Mouse (Mus musculus) layer of hippocampus, adult 8-10 months (tissue): ENCODE measurements around the gene Ppp2ca. TPM values are rescaled to one million over a fixed set of nuclear protein-coding genes. Genes with fewer than 3 reads are reported as not detected.

Experiments
- DNase-seq, 2 experiments: peaks; one replicate each; pipeline ENCODE4 v3.0.0; 2022; ENCODE audit warnings: low spot score in 2 of 2
- total RNA-seq, 4 experiments: library from RNA; stranded (reverse); gene quantifications; 2 replicates each; pipeline ENCODE4 v1.2.4; 2022

Ppp2ca gene
- total RNA-seq, result 100 to 1,000 TPM; 102 to 118 (median 110) TPM

- peak; percentile 98 for DNase-seq
These were observed at the start of gene Ppp2ca for GRCm38 (mm10) chr11:52098398-52098946. Gene Ppp2ca, plus strand, starts transcription at chr11:52098681.

DNA sequence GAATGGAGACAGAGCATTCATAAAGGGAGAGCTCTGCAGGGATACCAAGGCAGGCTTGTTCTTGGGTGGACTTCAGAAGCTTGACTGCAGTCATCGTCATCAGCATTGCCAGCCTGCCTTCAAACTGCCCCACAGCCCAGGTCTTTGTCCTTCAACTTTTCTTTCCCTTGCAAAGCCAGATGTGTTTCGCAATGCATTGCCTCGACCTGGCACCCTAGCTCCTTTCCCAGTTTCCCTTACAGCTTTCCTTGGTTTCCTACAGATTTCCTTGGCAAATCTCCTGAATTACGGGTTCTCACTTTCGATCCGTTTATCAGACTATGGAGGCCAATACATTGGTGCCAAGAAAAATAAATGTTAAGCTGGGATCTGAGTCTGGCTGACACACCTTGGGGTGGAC lies 45.1 kb upstream of the Ppp2ca start:
- no peak for DNase-seq

GRCm38 (mm10) chr11:52054728-52055127 lies 43.8 kb upstream of the Ppp2ca start:
- DNase-seq, result no peak

GRCm38 (mm10) chr11:52056198-52056597 lies 42.3 kb upstream of the Ppp2ca start:
- DNase-seq, result no peak

DNA sequence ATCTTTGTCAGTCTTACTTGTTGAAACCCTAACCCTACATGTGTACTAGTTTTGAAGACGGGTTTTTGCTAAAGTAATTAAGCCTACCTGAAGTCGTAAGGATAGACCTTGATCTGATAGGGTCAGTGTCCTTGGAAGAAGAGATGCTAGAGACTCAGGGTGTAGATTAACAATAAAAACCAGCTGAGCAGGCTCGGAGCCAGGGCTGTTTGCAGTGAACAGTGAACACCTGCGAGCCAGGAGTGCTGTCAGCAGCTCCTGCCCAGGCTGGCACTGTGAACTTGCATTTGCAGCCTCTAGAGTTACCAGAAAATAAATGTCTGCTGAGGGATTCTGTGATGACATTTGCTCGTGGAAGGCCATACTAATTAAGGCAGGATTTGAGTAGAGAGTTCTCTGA lies 39.5 kb upstream of the Ppp2ca start:
- DNase-seq, result no peak

GRCm38 (mm10) chr11:52060315-52060714 lies 38.2 kb upstream of the Ppp2ca start:
- no peak for DNase-seq

DNA sequence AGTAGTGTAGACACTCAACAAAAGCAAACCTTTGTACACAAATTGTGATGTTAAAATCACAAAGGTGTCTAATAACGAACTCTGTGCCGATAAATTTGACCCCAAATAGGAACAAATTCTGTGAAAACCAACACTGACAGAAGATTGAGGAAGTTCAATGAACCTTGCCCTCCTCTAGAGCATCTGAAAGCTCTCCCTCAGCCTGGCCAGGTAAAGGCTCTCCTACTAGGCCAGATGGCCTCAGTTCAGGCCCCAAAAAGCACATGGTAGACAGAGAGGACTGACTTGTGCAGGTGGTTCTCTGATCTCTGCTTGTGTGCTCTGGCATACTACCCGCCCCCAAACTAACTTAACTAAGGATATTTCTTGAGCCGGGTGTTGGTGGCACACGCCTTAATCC lies 36.1 kb upstream of the Ppp2ca start:
- no peak for DNase-seq

GRCm38 (mm10) chr11:52064398-52064797 lies 34.1 kb upstream of the Ppp2ca start:
- DNase-seq, result no peak

- DNase-seq, result no peak
These were observed 32.6 kb upstream of the Ppp2ca start for GRCm38 (mm10) chr11:52065841-52066240.

- DNase-seq, result no peak
These were observed 26.7 kb upstream of the Ppp2ca start for GRCm38 (mm10) chr11:52071768-52072167.

DNA sequence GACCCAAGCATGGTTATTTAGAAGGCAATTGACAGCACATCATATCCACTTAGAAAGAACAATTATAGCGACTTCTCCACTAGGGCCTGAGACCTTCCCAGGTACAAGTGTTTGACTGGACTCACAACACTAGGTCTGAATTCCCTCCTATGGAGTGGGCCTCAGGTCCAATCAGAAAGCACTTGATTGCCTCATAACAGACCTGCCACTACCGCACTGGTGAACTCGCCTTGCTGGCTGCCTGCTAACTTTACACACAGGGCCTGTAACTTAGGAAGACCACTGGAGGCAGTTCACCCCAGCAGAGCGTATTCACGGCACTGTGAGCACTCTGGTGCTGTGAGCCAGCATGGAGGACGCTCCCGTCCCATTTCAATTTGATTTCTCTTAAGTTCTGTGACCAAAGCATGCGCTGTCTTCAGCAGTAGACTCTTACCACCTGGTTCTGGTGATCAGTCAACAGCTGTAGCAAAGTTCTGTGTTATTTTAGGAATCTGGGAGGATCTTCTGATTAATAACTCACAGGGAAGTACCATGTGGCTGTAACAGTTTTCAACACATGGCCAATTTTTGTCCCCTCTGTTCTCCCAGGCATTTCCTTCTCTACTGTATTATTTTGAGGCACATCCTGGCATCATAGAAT lies 24.8 kb upstream of the Ppp2ca start:
- no peak for DNase-seq

DNA sequence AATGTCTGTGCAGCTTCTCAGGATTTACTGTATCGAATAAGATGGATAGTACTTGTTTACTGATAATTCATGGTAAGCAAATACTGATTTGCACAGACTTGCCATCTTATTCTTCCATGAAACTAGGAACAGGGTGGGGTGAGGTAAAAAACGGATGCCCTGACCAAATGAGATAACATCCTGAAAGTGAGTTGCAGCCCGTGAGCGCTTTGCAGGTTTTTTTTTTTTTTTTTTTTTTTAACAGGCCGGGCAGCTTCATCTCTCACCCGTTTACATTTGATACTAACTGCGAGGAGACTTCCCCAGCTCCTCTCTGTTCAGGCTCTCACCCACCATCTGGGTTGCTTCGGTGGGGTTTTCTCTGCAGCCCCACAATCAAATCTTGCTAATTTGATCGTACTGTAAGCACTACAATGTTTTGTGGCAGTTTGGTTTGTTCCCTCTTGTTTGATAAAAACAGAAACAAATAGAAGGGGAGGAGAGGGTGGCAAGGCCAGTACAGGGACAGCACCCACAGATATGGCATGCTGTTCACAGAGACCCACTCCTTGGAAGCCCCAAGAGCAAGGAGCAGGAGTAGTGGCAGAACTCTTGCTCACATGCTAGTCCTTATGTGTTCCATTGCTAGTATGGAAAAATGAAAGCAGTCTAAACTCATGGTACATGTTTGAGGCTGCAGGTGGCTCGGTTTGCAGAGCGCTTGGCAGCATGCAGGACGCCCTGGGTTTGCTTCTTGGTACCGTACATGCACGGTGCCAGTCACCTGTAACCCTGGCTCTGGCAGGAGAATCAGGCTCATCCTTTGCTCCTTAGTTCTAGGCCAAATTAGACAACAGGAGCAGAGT lies 23.6 kb upstream of the Ppp2ca start:
- DNase-seq, result no peak

GRCm38 (mm10) chr11:52075794-52076633 lies 22.5 kb upstream of the Ppp2ca start:
- DNase-seq, result no peak

GRCm38 (mm10) chr11:52076742-52077352 lies 21.6 kb upstream of the Ppp2ca start:
- no peak for DNase-seq

DNA sequence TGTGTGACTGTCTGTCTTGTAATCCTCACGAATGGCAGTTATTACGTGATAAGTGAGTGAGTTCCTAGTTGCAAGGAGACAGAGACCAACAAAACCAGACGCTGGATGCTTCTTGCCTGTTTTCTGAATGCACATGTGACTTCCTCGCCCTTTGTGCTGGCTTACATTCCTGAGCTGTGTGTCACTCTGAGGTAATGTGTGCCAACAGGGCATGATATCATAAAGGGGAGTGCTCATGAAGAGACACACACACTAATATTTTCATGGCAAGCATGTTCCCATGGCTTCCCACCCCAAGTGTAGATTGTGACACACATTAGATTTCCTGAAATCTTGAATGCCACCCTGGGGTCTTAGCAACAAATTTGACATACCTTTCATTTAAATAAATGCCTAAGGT lies 20.5 kb upstream of the Ppp2ca start:
- DNase-seq, result no peak

DNA sequence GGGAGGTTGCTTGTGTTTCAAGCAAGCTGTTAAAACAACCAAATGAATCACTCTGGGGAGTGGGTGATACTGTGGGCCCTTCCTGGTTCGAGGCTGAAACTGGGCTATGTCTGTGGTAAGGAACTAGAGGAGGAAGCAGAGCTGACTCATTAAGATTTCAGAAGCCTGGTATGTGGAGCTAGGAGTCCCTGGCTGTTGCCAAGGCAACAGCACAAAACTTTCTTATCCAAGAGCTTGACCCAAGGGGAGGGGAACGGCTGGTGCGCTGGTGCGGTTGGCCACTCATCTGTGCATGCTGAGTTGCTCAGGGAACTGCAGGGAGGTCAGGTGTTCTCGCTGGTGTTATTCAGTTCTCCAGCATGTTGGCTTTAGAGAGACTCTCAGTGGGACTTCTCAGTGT lies 18.5 kb upstream of the Ppp2ca start:
- DNase-seq, result no peak

- DNase-seq, result no peak
These were observed 17.8 kb upstream of the Ppp2ca start for GRCm38 (mm10) chr11:52080656-52081055.

DNA sequence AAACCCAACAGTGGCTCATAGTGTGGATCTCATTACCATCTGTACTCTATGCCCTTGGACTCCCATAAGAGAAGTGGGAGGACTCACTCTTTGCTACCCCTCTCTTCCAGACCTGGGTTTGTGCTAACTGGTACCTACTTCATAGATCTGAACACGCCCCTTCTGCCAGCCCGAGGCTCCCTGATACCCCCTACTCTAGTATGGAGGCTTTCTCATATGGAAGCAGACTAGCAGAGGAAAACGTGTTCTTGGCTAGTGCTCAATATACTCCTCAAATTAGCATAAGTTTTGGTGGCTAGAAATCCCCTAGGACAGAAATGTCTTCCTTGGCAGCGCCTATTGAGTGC lies 12.7 kb upstream of the Ppp2ca start:
- DNase-seq, result no peak

DNA sequence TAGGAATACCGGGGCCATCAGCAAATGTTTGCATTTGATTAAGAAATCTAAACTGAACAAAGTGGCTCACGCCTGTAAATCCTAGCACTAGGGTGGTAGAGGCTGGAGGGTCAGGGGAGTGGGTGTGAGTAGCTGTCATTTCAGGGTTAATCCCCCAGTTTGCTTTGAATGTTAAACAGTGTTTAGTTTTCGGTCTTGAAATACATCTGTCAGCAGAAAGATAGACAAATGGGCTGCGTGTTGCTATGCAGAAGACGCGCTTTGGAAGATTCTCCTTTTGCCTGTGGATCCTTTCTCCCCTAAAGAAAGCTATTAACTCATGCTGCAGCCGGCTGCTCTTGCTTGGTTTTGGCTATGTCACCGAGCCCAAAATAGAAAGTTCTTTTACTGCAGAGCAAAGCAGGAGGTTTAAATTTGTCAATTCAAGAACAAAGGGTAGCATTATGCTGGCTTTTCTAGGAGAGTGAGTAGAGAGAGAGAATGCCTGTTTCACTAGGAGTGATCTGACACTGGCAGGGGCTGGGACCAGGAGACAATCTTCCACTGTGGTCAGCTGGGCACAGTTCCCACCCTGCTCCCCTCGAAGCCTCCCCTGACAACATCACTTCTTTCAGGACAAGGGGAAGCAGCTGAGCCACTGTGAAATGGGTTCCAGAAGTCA lies 12.1 kb upstream of the Ppp2ca start:
- DNase-seq, result peak; percentile 68 to 75

DNA sequence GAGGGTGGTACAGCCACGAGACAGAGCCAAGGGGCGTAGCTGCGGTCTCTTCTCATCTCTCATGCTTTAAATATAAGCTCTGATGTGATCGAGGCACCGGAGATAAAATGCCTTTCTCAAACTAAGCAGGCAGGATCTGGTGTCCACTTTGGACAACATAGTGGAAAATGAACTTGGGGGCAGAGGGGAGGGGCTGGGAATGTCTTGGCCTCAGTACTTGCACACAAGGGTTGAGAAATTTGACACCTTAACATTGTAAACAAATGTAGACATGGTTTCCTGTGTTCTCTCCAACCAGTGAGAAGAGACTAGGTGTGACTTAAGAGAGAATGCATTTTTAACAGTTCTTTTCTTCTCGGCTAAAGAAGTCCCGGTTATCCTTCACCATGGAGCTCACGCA lies 9.2 kb upstream of the Ppp2ca start:
- DNase-seq, result no peak

DNA sequence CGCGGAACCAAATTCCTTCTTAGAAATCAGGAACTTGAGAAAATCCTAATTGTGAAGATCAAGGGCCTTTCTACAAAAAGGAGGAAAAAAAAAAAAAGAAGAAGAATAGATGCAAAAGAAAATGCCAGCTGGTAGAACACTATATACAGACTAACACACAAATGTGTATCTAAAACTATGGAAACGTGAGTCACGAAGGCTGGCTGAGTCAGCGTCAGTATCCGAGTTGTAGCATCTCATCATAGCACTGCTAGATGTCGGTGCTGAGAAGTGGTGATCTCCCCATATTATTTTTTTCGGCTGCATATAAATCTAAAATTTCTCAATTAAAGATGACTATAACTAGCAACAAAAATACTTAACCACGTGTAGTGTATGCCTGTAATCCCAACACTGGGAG lies 7.2 kb upstream of the Ppp2ca start:
- no peak for DNase-seq
